Mouse (Mus musculus): ENCODE measurements at regions not wholly inside any gene's neighbourhood (a gene's known extent, or its start where the extent isn't known, plus 50 kb on each side); places are given as distances from the start of the nearest gene placed in this dataset.
"Not testable (repeated sequence)": the region's sequence is repeated elsewhere in the genome, so short reads cannot be mapped to it uniquely, and the experiment has no call there.

GRCm38 (mm10) chr14:89922316-89922715 lies 1451.1 kb upstream of the Pcdh20 start:
- Histone ChIP-seq H3K4me1 (ENCODE audit: control insufficient read depth in 1 of 2, insufficient read depth in 2 of 2, low read length in 2 of 2) (no peaks in the 10 kb centered on the region), H3K9ac (ENCODE audit: control insufficient read depth, low read depth, low read length, poor library complexity, severe bottlenecking) (no peak overlapping the region), H3K27me3 (ENCODE audit: control insufficient read depth in 1 of 2, insufficient read depth in 2 of 2, low read length in 2 of 2) (no peaks in the 10 kb centered on the region), H3K27ac (ENCODE audit: control insufficient read depth, low read depth, low read length) (no peak overlapping the region), H3K79me2 (ENCODE audit: control insufficient read depth, insufficient read depth, low read length, poor library complexity) (no peaks in the 10 kb centered on the region), H3K36me3 (ENCODE audit: control insufficient read depth in 1 of 2, insufficient read depth in 2 of 2, low read length in 2 of 2) (no peaks in the 10 kb centered on the region), H3K4me3 (ENCODE audit: control insufficient read depth in 1 of 2, insufficient read depth in 1 of 2, low read depth in 2 of 2, low read length in 2 of 2) (no peak overlapping the region), H3K9me3 (replicated peaks; ENCODE audit: insufficient read depth, low read length) (no peaks in the 10 kb centered on the region)
- TF ChIP-seq MXI1 (IDR thresholded peaks at IDR 0.05; ENCODE audit: low read depth, low read length) (no peak), E2F4 (IDR thresholded peaks at IDR 0.05; ENCODE audit: borderline replicate concordance, low read depth, low read length) (no peak), USF2 (IDR thresholded peaks at IDR 0.05; ENCODE audit: borderline replicate concordance in 1 of 2, insufficient read depth in 1 of 2, low read depth in 1 of 2, low read length in 2 of 2) (no peak), JUND (IDR thresholded peaks at IDR 0.05; ENCODE audit: low read depth, low read length) (no peak), USF1 (IDR thresholded peaks at IDR 0.05; ENCODE audit: low read depth, low read length) (no peak), EP300 (IDR thresholded peaks at IDR 0.05; ENCODE audit: low read depth in 1 of 2, low read length in 2 of 2) (no peak), MYB (IDR thresholded peaks at IDR 0.05; ENCODE audit: low read depth, low read length) (no peak), ZMIZ1 (IDR thresholded peaks at IDR 0.05; ENCODE audit: low read depth, low read length) (no peak), POLR2A (IDR thresholded peaks at IDR 0.05; ENCODE audit: control insufficient read depth in 1 of 2, insufficient read depth in 1 of 2, low read depth in 1 of 2, low read length in 2 of 2, poor library complexity in 1 of 2) (no peak), CTCF (IDR thresholded peaks at IDR 0.05 in 2 of 3, conservative IDR thresholded peaks at IDR 0.05 in 1 of 3; ENCODE audit: control insufficient read depth in 1 of 3, insufficient read depth in 1 of 3, low read depth in 2 of 3, low read length in 3 of 3, poor library complexity in 1 of 3, severe bottlenecking in 1 of 3) (no peak), BHLHE40 (IDR thresholded peaks at IDR 0.05; ENCODE audit: borderline replicate concordance, low read depth, low read length) (no peak), TAL1 (IDR thresholded peaks at IDR 0.05; ENCODE audit: low read length) (no peak), TCF12 (IDR thresholded peaks at IDR 0.05; ENCODE audit: low read depth, low read length) (no peak), TBP (IDR thresholded peaks at IDR 0.05; ENCODE audit: low read depth, low read length) (no peak), ETS1 (IDR thresholded peaks at IDR 0.05; ENCODE audit: low read depth, low read length) (no peak), MEF2A (IDR thresholded peaks at IDR 0.05; ENCODE audit: extremely low read depth, insufficient replicate concordance, low read depth, low read length, poor library complexity, severe bottlenecking) (no peak)
- DNase-seq (ENCODE audit: low read depth, low spot score) = no peak

- H3K9ac ChIP-seq (ENCODE audit: control insufficient read depth, low read depth, low read length, poor library complexity, severe bottlenecking); H3K27me3 ChIP-seq (ENCODE audit: control insufficient read depth in 1 of 2, insufficient read depth in 2 of 2, low read length in 2 of 2); H3K79me2 ChIP-seq (ENCODE audit: control insufficient read depth, insufficient read depth, low read length, poor library complexity); H3K4me1 ChIP-seq (ENCODE audit: control insufficient read depth in 1 of 2, insufficient read depth in 2 of 2, low read length in 2 of 2); H3K4me3 ChIP-seq (ENCODE audit: control insufficient read depth in 1 of 2, insufficient read depth in 1 of 2, low read depth in 2 of 2, low read length in 2 of 2); H3K36me3 ChIP-seq (ENCODE audit: control insufficient read depth in 1 of 2, insufficient read depth in 2 of 2, low read length in 2 of 2); H3K27ac ChIP-seq (ENCODE audit: control insufficient read depth, low read depth, low read length); H3K9me3 ChIP-seq (replicated peaks; ENCODE audit: insufficient read depth, low read length): not testable (repeated sequence)
- peak; percentile 69 for DNase-seq (ENCODE audit: low read depth, low spot score)
- TF ChIP-seq RAD21 (IDR thresholded peaks at IDR 0.05; ENCODE audit: low read depth, low read length) (peak; percentile 17), CTCF (IDR thresholded peaks at IDR 0.05 in 2 of 3, conservative IDR thresholded peaks at IDR 0.05 in 1 of 3; ENCODE audit: control insufficient read depth in 1 of 3, insufficient read depth in 1 of 3, low read depth in 2 of 3, low read length in 3 of 3, poor library complexity in 1 of 3, severe bottlenecking in 1 of 3) (peak in 2 of 3 experiments; percentile 18 to 24; a peak in 3 of 6 replicates)
Observed at GRCm38 (mm10) chr14:89920586-89920985, 1449.4 kb upstream of the Pcdh20 start.

- H3K4me3 ChIP-seq (ENCODE audit: control insufficient read depth in 1 of 2, insufficient read depth in 1 of 2, low read depth in 2 of 2, low read length in 2 of 2) = peak overlapping the region; percentile 40 to 51; a peak in 3 of 4 replicates
- not testable (repeated sequence) for DNase-seq (ENCODE audit: low read depth, low spot score); H3K9me3 ChIP-seq (replicated peaks; ENCODE audit: insufficient read depth, low read length); H3K27me3 ChIP-seq (ENCODE audit: control insufficient read depth in 1 of 2, insufficient read depth in 2 of 2, low read length in 2 of 2); H3K79me2 ChIP-seq (ENCODE audit: control insufficient read depth, insufficient read depth, low read length, poor library complexity); H3K36me3 ChIP-seq (ENCODE audit: control insufficient read depth in 1 of 2, insufficient read depth in 2 of 2, low read length in 2 of 2); H3K27ac ChIP-seq (ENCODE audit: control insufficient read depth, low read depth, low read length); H3K4me1 ChIP-seq (ENCODE audit: control insufficient read depth in 1 of 2, insufficient read depth in 2 of 2, low read length in 2 of 2)
- H3K9ac ChIP-seq (ENCODE audit: control insufficient read depth, low read depth, low read length, poor library complexity, severe bottlenecking) = peak overlapping the region; percentile 73
Observed at GRCm38 (mm10) chr14:89898701-89899227, 1427.6 kb upstream of the Pcdh20 start.

- H3K4me3 ChIP-seq (ENCODE audit: control insufficient read depth in 1 of 2, insufficient read depth in 1 of 2, low read depth in 2 of 2, low read length in 2 of 2); DNase-seq (ENCODE audit: low read depth, low spot score); H3K27ac ChIP-seq (ENCODE audit: control insufficient read depth, low read depth, low read length); H3K27me3 ChIP-seq (ENCODE audit: control insufficient read depth in 1 of 2, insufficient read depth in 2 of 2, low read length in 2 of 2); H3K9ac ChIP-seq (ENCODE audit: control insufficient read depth, low read depth, low read length, poor library complexity, severe bottlenecking); H3K36me3 ChIP-seq (ENCODE audit: control insufficient read depth in 1 of 2, insufficient read depth in 2 of 2, low read length in 2 of 2); H3K9me3 ChIP-seq (replicated peaks; ENCODE audit: insufficient read depth, low read length); H3K4me1 ChIP-seq (ENCODE audit: control insufficient read depth in 1 of 2, insufficient read depth in 2 of 2, low read length in 2 of 2); H3K79me2 ChIP-seq (ENCODE audit: control insufficient read depth, insufficient read depth, low read length, poor library complexity): not testable (repeated sequence)
Observed at GRCm38 (mm10) chr14:89898135-89898534, 1426.9 kb upstream of the Pcdh20 start.

Measured in MEL (cell line).